Mouse (Mus musculus): ENCODE measurements around the gene Vti1a.

Gene Vti1a

GRCm38 (mm10) chr19:55313649-55314048 is 2.4 kb upstream of the Vti1a start:
- DNase-seq (ENCODE audit: low read depth, low spot score), result no peak

DNA sequence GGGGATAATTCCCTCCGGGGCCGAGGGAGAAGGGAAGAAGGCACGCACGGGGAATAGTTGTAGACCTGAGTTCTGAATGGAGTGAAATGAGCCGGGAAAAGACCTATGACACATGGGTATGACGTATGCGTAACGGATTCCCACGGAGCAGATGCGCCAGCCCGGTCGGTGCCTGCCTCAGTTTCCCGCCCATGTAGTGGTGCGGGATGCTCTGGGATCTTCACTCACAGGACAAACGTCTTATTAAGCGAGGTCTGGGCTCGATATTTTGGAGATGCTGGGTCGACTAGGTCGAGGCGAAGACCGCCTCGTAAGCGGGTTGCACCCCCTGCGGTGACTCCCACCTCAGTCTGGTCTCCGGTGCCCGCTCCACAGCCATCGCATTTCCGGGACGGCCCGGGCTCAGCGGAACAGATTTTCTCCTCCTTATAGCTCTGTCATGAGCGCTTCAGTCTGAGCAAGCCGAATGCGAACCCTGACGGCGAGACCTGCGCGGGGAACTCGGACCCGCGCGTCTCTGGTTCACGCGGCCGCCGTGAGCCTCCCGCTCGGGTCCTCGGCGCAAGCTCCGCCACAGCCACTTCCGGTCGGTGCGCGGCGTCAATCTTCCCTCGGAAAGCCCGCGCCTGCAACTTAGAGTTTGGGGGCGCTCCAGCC is 515 bp upstream of the Vti1a start, which contains the start of gene Zdhhc6:
Gene Zdhhc6 (minus strand): TSS at position 581 of the 657 bp plus-strand sequence.
- no peak for DNase-seq (ENCODE audit: low read depth, low spot score)

DNA sequence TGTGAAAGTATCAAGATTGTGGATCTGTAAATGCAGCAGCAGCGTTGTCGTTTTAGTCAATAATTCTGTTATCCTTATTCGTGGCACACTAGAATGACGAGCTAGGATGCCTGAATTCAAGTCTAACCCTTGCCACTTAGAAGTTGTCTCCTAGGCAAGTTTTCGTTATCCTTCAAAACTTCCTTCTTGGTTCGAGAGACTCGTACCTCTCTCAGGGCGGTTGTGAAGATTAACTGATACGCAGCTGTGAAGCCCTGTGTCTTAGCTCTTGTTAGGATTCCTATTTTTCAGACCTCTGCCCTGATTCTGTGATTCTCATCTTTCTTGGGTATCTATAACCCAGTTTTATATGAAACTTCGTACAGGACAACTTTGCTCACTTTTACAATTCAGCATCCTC is 806 bp downstream of the Vti1a start:
- DNase-seq (ENCODE audit: low read depth, low spot score), result no peak

DNA sequence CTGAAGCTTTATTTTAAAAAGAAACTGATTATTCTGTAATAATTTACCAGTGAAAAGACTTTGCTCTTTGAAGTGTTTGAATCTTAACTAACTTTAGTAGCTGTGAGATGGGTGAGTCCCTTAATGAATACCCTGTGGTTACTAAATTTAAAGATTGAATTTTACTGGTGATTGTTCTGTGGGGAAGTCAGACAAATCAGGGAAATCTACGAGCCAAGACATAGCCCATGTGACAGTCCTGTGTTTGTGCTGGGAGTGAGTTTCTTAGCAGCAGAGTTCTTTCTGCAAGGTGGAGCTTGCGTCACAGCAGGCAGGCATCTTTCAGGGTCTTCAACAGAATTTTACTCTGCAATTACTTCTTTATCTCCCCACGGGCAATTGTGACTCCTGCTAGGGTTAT is 2.9 kb downstream of the Vti1a start:
- DNase-seq (ENCODE audit: low read depth, low spot score), result no peak

DNA sequence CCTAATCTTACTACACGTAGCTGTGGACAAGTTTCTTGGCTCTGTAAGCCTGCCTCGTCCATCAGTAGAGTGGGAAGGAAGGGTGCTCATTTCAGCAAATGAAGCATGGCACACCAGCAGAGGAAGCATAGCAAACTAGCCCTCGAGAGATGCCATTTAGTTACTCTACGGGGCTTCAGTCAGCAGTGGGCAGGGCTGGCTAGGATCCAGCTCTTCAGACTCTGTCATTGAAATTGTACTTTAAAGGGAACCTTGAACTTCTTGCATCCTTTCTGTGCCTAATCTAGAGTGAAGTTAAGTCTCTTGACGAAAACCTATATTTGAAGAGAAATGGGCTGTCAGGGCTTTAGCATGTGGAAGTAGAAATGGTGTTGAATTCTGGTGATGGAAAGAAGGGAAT is 3.4 kb downstream of the Vti1a start:
- no peak for DNase-seq (ENCODE audit: low read depth, low spot score)

DNA sequence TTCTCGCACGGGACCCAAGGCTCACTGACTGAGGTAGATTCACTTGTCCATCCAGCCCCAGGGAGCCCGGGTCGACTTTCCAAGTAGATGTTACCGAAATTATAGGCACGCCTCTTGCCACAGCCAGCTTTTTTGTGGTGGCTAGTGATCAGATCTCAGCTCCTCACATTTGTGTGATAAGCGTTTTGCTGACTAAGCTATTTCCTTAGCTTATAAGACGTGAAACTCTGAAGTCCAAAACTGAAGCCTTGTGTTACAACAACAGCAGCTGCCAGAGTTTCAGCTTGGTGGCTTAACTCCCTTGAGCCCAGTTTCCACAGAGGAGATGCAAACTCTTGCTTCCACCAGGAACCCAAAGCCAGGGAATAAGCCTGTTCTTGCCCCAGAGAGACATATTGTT is 6.5 kb downstream of the Vti1a start:
- no peak for DNase-seq (ENCODE audit: low read depth, low spot score)

DNA sequence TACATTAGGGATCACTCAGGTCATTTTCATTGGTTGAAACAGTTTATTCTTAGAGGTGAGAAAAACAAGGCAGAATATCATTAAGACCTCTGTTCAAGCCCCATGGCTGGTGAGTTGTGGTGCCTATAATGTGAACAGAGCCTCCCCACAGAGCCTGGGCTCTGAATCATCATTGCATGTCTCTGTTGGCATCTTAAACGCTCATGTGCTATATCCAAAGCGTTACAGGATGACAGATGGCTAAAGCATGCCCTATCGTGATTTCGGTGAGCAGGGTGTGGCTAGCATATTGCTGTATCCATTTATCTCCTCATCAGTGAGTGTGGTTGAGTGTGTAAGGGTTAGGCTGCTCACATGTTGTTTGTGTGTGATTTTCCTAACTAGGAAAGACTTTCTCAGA is 11.4 kb downstream of the Vti1a start:
- DNase-seq (ENCODE audit: low read depth, low spot score), result no peak

- no peak for DNase-seq (ENCODE audit: low read depth, low spot score)
Measured at GRCm38 (mm10) chr19:55331776-55332175, 15.7 kb downstream of the Vti1a start.

DNA sequence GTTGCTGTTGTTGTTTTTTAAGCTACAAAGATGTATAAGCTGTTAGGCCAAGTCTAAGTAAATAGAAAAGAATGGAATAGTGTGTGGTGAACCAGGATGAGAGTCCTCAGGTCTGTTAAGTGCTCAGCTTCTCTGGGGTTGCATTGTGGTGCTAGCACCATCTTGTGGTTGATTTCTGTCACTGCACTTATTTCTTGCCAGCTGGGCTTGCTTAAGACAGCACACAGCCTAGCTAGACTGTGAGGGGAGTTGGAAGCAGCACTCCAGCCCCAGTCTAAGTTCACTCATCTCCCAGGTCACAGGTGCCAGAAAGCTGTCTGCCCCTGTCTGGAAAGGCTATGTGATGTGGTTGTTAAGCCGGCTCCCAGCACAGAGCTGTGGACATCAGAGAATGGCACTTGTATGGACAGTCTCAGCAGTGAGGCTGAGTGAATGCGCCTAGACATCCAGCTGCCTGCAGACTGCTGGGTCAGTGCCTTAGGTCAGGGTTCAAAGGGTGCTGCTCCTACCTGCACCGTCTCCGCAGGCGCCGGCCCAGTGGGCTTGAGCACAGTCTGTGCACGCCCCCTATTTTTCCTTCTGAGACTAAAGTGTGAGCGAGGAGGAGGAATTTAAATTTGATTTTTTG is 16.7 kb downstream of the Vti1a start:
- DNase-seq (ENCODE audit: low read depth, low spot score), result no peak

DNA sequence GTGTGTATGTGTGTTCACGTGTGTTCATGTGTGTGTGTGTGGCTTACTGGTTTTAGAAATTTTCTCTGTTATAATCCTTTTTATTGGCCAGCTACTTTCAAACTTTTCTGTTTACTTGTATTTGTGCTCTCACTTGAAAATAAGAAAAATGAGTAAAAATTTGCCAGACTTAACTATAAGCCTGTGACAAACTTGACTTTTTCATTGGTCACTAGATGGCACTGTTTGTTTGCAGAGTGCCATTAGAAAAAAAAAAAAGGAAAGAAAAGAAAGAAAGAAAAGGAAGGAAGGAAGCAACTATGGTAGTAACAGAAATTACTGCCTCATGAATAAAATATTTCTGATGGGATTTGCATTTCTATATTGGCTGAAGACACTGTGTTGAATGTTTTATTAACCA is 19.8 kb downstream of the Vti1a start:
- no peak for DNase-seq (ENCODE audit: low read depth, low spot score)

- DNase-seq (ENCODE audit: low read depth, low spot score), result no peak
Measured at GRCm38 (mm10) chr19:55336441-55336840, 20.3 kb downstream of the Vti1a start.

DNA sequence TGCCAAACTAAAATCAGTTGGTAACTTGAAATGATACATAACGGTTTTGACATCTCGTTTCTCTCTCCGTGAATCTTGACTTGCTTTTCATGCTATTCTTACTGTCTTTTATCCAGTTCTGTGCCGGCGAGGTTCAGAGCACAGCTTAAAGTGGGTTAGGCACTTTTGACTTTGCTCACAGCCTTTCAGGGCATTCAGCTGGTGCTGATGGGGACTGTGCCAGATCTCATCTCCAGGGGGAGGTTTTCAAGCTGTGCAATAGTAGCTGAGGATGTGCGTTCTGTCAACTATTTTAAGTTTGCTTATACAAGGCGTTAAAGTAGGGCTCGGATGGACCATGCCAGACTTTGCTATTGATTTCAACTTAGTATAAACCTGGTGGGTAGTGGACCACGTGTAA is 21.0 kb downstream of the Vti1a start:
- no peak for DNase-seq (ENCODE audit: low read depth, low spot score)

GRCm38 (mm10) chr19:55337664-55338063 is 21.6 kb downstream of the Vti1a start:
- DNase-seq (ENCODE audit: low read depth, low spot score), result no peak

GRCm38 (mm10) chr19:55340521-55340920 is 24.4 kb downstream of the Vti1a start:
- no peak for DNase-seq (ENCODE audit: low read depth, low spot score)

DNA sequence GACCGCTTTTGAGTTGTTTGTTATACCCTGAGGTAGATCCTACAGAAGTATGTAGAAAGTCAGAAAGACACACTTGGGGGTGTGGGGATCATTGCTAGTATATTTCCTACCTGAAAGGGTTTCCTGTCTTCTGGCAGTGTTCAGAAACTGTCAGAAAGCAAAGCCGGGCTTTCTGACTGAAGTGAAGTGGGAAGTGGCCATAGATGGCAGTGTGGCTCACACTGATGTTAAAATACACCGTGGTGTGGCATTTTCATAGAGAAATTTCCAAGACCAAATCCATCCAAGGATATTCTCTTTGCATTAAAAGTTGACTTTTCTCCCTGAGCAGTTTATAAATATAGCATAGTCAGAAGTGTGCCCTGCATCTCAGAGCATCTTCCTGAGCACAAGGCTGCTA is 25.3 kb downstream of the Vti1a start:
- DNase-seq (ENCODE audit: low read depth, low spot score), result no peak

- no peak for DNase-seq (ENCODE audit: low read depth, low spot score)
Measured at GRCm38 (mm10) chr19:55342423-55342822, 26.3 kb downstream of the Vti1a start.

- no peak for DNase-seq (ENCODE audit: low read depth, low spot score)
Measured at GRCm38 (mm10) chr19:55343274-55343673, 27.2 kb downstream of the Vti1a start.

DNA sequence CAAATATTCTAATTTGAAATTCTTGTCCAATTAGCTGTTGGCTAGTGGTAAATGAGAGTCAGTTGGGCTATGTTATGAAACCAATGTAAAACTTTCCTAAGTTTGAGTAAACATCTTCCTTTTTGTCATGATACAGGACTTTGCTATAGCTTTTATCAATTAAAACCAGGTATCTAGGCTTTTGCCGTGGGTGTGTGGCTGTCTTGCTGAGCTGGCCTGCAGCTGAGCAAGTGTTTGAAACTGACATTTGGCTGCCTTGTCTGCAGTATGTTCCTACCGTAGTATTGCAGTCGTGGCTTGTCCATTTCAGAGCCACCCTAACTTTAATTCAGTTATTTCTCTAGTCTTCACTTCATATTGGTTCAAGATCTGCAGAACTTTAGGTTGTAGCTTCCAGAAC is 32.1 kb downstream of the Vti1a start:
- DNase-seq (ENCODE audit: low read depth, low spot score), result no peak

GRCm38 (mm10) chr19:55350673-55351378 is 34.7 kb downstream of the Vti1a start:
- no peak for DNase-seq (ENCODE audit: low read depth, low spot score)

GRCm38 (mm10) chr19:55362606-55363005 is 46.5 kb downstream of the Vti1a start:
- DNase-seq (ENCODE audit: low read depth, low spot score), result no peak

DNA sequence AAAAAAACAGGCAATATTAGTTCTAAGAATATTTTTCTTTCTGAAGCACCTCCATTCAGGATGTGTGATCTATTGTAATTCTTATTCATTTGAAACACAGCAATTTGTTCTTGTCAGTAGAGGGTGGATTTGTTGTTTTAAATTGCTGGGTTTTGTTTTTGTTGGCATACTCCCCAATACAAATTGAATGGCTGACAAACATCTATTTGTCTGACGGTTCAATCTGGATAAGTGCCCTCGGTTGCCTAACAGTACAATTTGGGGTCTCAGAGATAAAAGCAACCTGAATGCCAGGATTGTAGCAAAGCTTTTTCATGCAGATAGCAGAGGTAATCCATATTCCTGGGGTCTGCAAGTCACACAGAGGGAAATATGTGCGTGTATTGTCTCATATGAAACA is 53.6 kb downstream of the Vti1a start:
- no peak for DNase-seq (ENCODE audit: low read depth, low spot score)

DNA sequence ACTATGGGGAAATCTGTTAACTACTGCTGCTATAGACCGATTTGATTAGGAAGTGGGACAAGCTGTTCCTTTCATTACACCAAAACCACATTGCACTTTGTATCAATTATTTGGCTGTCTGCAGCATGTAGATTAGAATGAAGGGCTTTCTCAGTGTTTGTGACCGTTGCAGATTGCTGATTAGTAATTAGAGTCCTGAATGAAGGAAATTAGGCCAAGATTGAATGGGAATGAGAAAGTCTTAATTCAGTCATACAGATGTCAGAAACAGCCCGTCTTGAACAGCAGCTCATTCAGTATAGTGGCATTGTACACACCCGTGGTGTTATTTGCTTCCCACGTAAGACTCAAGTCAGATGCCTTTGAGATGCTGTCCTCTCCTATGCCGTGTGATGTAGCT is 60.2 kb downstream of the Vti1a start:
- DNase-seq (ENCODE audit: low read depth, low spot score), result no peak

DNA sequence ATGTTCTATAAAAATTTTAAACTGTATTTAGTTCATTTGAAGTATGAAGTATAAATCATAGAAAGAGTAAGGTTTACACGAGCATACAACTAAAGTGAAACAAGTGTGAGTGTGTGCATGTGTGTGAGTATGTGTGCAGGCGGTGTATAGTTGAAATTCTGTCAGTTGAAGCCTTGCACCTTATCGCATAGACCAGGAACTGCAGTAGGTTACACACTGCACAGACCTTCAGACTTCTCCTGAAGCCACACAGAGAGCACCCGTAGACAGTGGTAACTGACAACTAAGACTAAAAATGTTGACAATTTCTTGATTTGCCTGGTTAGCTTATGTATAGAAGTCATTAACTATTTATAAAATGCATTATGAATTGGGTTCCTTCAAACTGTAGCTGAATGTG is 61.4 kb downstream of the Vti1a start:
- no peak for DNase-seq (ENCODE audit: low read depth, low spot score)
